Mouse (Mus musculus) limb, embryonic 13.5 days (tissue): ENCODE data around the gene Ralb. TPM values are rescaled to one million over a fixed set of nuclear protein-coding genes. Genes with fewer than 3 reads are reported as not detected.

Experiments
- ATAC-seq: fragments of 200-750 bp; cut with Nextera tagmentation; 2 replicates; pipeline ENCODE4 v1.8.0; 2017; ENCODE audit warnings: low read depth, moderate number of reproducible peaks, moderate TSS enrichment; ENCODE audit not compliant: low FRiP score
- H3K27ac ChIP-seq: fragments of 300-500 bp; sonication (generic); 2 replicates; pipeline ENCODE4 v1.5.1; 2015; ENCODE audit warnings: inconsistent platforms, mild to moderate bottlenecking, moderate library complexity
- H3K27me3 ChIP-seq: fragments of 300-500 bp; sonication (generic); 2 replicates; pipeline ENCODE4 v1.6.1; 2015; ENCODE audit warnings: mild to moderate bottlenecking, inconsistent platforms
- H3K36me3 ChIP-seq: fragments of 300-500 bp; sonication (generic); 2 replicates; pipeline ENCODE4 v1.6.1; 2015; ENCODE audit warnings: inconsistent platforms, mild to moderate bottlenecking, moderate library complexity
- H3K4me1 ChIP-seq: fragments of 300-500 bp; sonication (generic); 2 replicates; pipeline ENCODE4 v1.6.1; 2015; ENCODE audit warnings: inconsistent platforms
- H3K4me2 ChIP-seq: fragments of 300-500 bp; sonication (generic); replicated peaks from 2 replicates; pipeline ENCODE4 v1.6.1; 2015; ENCODE audit warnings: inconsistent platforms, mild to moderate bottlenecking, moderate library complexity
- H3K4me3 ChIP-seq: fragments of 300-500 bp; sonication (generic); 2 replicates; pipeline ENCODE4 v1.5.1; 2015; ENCODE audit warnings: moderate library complexity, mild to moderate bottlenecking, inconsistent platforms
- H3K9ac ChIP-seq: fragments of 300-500 bp; sonication (generic); 2 replicates; pipeline ENCODE4 v1.6.1; 2015; ENCODE audit warnings: mild to moderate bottlenecking, inconsistent platforms
- H3K9me3 ChIP-seq: fragments of 300-500 bp; sonication (generic); 2 replicates; pipeline ENCODE4 v1.6.1; 2016; ENCODE audit warnings: inconsistent platforms
- WGBS: fragments of 180-500 bp; shearing (Covaris S2); methylation state at CpG from one replicate; pipeline ENCODE4 v1.1.7; 2015; 5-methylcytosine and 5-hydroxymethylcytosine counted together
- polyA plus RNA-seq: library from polyadenylated mRNA; unstranded; fragments of >200 nt; fragmentation: Nextera tagmentation; extraction: Ambion mirVana; gene quantifications from 2 replicates; pipeline ENCODE4 v1.2.1, GENCODE M21; 2015

The Ralb gene
- polyA plus RNA-seq, result 128 and 129 TPM in 2 replicates

- H3K4me2 ChIP-seq, result peak within 1 kb of the TSS; percentile 79
- H3K27ac ChIP-seq, result 0 out of 2 replicates have a peak within 1 kb of the TSS, but pooled peaks have one; percentile 63
- H3K4me3 ChIP-seq, result peak within 1 kb of the TSS; percentile 74
- under 1% methylated on average over 57 of the region's 57 CpGs for WGBS
- H3K36me3 ChIP-seq, result peaks cover 16% of the 10 kb centered on the region
- peaks cover 4% of the 10 kb centered on the region; the same call in 1 of the 2 replicates for H3K9me3 ChIP-seq
- H3K4me1 ChIP-seq, result peaks cover 28% of the 10 kb centered on the region
- peak within 1 kb of the TSS; percentile 84 for H3K9ac ChIP-seq
- ATAC-seq, result peak; percentile 98
- H3K27me3 ChIP-seq, result no peaks in the 10 kb centered on the region
Measured at GRCm38 (mm10) chr1:119504260-119505062, at the start of gene Ralb. TSS of gene Ralb (minus strand) at chr1:119504794.

GRCm38 (mm10) chr1:119551651-119552050 lies 47.1 kb upstream of the Ralb start:
- WGBS, result 97% methylated on average over 1 of the region's 1 CpGs
- Histone ChIP-seq H3K4me2 (no peak overlapping the region), H3K9me3 (no peaks in the 10 kb centered on the region), H3K4me3 (no peak overlapping the region), H3K36me3 (peaks cover 12% of the 10 kb centered on the region; the same call in 1 of the 2 replicates), H3K9ac (no peak overlapping the region), H3K27ac (no peak overlapping the region), H3K27me3 (no peaks in the 10 kb centered on the region), H3K4me1 (no peaks in the 10 kb centered on the region)
- no peak for ATAC-seq

DNA sequence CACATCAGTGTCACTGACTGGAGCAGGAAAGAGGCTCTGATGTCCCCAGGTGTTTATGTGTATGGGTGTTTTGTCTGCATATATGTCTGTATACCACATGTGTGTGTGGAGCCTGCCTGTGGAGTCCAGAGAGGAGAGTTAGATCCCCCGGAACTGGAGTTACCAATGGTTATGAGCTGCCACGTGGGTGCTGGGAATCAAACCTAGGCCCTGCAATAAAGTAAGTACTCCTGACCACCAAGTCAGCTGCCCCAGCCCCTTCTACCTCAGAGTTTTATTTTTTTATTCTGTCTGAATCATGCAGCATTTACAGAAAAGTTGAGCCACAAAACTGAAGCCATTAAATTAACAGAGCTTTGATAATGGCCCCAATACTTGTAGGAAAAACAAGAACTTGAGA lies 45.5 kb upstream of the Ralb start:
- H3K27ac ChIP-seq, result no peak overlapping the region
- WGBS, result 86% methylated on average over 2 of the region's 2 CpGs
- no peak overlapping the region for H3K9ac ChIP-seq
- ATAC-seq, result no peak
- no peaks in the 10 kb centered on the region for H3K27me3 ChIP-seq
- no peaks in the 10 kb centered on the region for H3K9me3 ChIP-seq
- peaks cover 12% of the 10 kb centered on the region; the same call in 1 of the 2 replicates for H3K36me3 ChIP-seq
- no peak overlapping the region for H3K4me3 ChIP-seq
- no peaks in the 10 kb centered on the region for H3K4me1 ChIP-seq
- H3K4me2 ChIP-seq, result no peak overlapping the region

GRCm38 (mm10) chr1:119549327-119549689 lies 44.7 kb upstream of the Ralb start:
- Histone ChIP-seq H3K4me2 (no peak overlapping the region), H3K4me3 (no peak overlapping the region), H3K27me3 (no peaks in the 10 kb centered on the region), H3K27ac (no peak overlapping the region), H3K36me3 (peaks cover 8% of the 10 kb centered on the region; the same call in 1 of the 2 replicates), H3K4me1 (peaks cover 6% of the 10 kb centered on the region; the same call in 1 of the 2 replicates), H3K9ac (no peak overlapping the region), H3K9me3 (no peaks in the 10 kb centered on the region)
- WGBS, result 87% methylated on average over 7 of the region's 7 CpGs
- no peak for ATAC-seq

GRCm38 (mm10) chr1:119548668-119549326 lies 44.2 kb upstream of the Ralb start:
- no peak overlapping the region for H3K4me2 ChIP-seq
- H3K4me3 ChIP-seq, result no peak overlapping the region
- H3K27ac ChIP-seq, result no peak overlapping the region
- 71% methylated on average over 7 of the region's 7 CpGs for WGBS
- H3K9ac ChIP-seq, result no peak overlapping the region
- H3K36me3 ChIP-seq, result peaks cover 8% of the 10 kb centered on the region; the same call in 1 of the 2 replicates
- ATAC-seq, result no peak
- H3K9me3 ChIP-seq, result no peaks in the 10 kb centered on the region
- peaks cover 6% of the 10 kb centered on the region; the same call in 1 of the 2 replicates for H3K4me1 ChIP-seq
- no peaks in the 10 kb centered on the region for H3K27me3 ChIP-seq

GRCm38 (mm10) chr1:119546490-119546889 lies 41.9 kb upstream of the Ralb start:
- H3K27me3 ChIP-seq, result no peaks in the 10 kb centered on the region
- peaks cover 8% of the 10 kb centered on the region; the same call in 1 of the 2 replicates for H3K36me3 ChIP-seq
- no peak for ATAC-seq
- H3K27ac ChIP-seq, result no peak overlapping the region
- H3K4me2 ChIP-seq, result no peak overlapping the region
- H3K4me3 ChIP-seq, result no peak overlapping the region
- no peaks in the 10 kb centered on the region for H3K9me3 ChIP-seq
- no peak overlapping the region for H3K9ac ChIP-seq
- peaks cover 6% of the 10 kb centered on the region; the same call in 1 of the 2 replicates for H3K4me1 ChIP-seq
- WGBS, result 85% methylated on average over 3 of the region's 3 CpGs

- H3K27me3 ChIP-seq, result no peaks in the 10 kb centered on the region
- no peak overlapping the region for H3K4me3 ChIP-seq
- H3K9ac ChIP-seq, result no peak overlapping the region
- no peaks in the 10 kb centered on the region for H3K9me3 ChIP-seq
- no peak overlapping the region for H3K4me2 ChIP-seq
- 92% methylated on average over 4 of the region's 4 CpGs for WGBS
- H3K36me3 ChIP-seq, result peaks cover 8% of the 10 kb centered on the region; the same call in 1 of the 2 replicates
- H3K4me1 ChIP-seq, result peaks cover 6% of the 10 kb centered on the region; the same call in 1 of the 2 replicates
- H3K27ac ChIP-seq, result no peak overlapping the region
- no peak for ATAC-seq
Measured at GRCm38 (mm10) chr1:119545671-119546070, 41.1 kb upstream of the Ralb start.

DNA sequence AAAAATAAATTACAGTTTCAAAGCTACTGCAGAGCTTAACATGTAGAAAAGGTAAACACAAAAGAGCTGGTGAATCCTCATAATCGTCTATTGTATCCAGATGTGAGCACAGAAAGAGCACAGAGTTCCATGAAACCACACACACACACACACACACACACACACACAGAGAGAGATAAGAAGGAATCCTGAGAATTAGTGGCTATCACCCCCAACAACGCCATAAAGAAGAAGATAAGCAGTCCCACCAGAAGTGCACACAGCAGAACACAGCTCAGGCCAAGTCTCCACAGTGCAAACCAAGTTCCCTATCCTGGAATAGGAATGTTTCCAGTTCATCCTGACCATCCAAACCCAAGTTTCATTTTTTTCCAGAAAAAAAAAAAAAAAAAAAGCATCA lies 40.6 kb upstream of the Ralb start:
- no peaks in the 10 kb centered on the region for H3K9me3 ChIP-seq
- no peak overlapping the region for H3K9ac ChIP-seq
- 58% methylated on average over 2 of the region's 2 CpGs for WGBS
- no peak overlapping the region for H3K27ac ChIP-seq
- H3K4me3 ChIP-seq, result no peak overlapping the region
- H3K4me1 ChIP-seq, result peaks cover 6% of the 10 kb centered on the region; the same call in 1 of the 2 replicates
- no peak for ATAC-seq
- peaks cover 8% of the 10 kb centered on the region; the same call in 1 of the 2 replicates for H3K36me3 ChIP-seq
- no peaks in the 10 kb centered on the region for H3K27me3 ChIP-seq
- H3K4me2 ChIP-seq, result no peak overlapping the region

- no peak for ATAC-seq
- H3K4me1 ChIP-seq, result peaks cover 6% of the 10 kb centered on the region; the same call in 1 of the 2 replicates
- H3K27me3 ChIP-seq, result no peaks in the 10 kb centered on the region
- WGBS, result 57% methylated on average over 5 of the region's 5 CpGs
- H3K27ac ChIP-seq, result no peak overlapping the region
- no peak overlapping the region for H3K4me3 ChIP-seq
- H3K36me3 ChIP-seq, result peaks cover 4% of the 10 kb centered on the region; the same call in 1 of the 2 replicates
- H3K9me3 ChIP-seq, result no peaks in the 10 kb centered on the region
- no peak overlapping the region for H3K9ac ChIP-seq
- H3K4me2 ChIP-seq, result no peak overlapping the region
Measured at GRCm38 (mm10) chr1:119544611-119545155, 40.1 kb upstream of the Ralb start.

DNA sequence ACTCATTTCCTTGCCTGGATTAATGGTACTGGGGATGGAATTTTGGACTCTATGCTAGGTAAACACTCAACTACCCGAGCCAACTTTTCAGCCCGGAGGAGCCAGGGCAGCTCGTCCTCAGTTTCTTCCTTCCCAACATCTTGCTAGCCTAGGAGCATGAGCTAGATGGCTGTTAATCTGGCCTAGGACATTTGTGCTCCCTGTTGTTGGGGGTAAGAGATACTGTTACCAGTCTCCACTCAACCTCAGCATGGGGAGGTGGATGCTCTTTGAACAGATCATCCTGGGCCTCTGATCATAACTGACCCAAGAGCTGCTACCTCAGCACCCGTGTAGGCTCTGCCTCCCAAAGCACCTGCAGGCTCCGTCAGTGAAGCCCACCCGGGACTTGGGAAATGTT lies 38.7 kb upstream of the Ralb start:
- H3K9me3 ChIP-seq, result no peaks in the 10 kb centered on the region
- no peak overlapping the region for H3K9ac ChIP-seq
- H3K4me2 ChIP-seq, result no peak overlapping the region
- ATAC-seq, result no peak
- H3K4me1 ChIP-seq, result peaks cover 6% of the 10 kb centered on the region; the same call in 1 of the 2 replicates
- no peaks in the 10 kb centered on the region for H3K27me3 ChIP-seq
- WGBS, result 91% methylated on average over 6 of the region's 6 CpGs
- no peak overlapping the region for H3K4me3 ChIP-seq
- H3K36me3 ChIP-seq, result peaks cover 4% of the 10 kb centered on the region; the same call in 1 of the 2 replicates
- H3K27ac ChIP-seq, result no peak overlapping the region

DNA sequence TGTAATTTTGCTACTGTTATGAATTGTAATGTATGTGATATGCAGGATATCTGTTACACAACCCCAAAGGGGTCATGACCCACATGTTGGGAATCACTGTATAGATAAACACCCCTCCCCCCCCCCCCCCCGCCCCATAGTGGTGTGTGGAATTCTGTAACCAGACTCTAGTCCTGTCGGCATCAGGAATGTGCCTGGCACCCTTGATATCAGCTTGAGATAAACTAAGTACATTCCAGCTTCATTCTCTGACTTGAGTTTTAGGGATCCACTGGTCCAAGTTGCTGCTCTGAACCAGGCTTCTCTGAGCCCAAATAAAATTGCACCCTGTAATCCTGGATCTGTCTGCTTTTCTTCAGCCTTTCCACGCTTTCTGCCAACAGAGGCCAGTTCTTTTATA lies 37.0 kb upstream of the Ralb start:
- peak; percentile 49 for ATAC-seq
- 52% methylated on average over 3 of the region's 3 CpGs for WGBS
- Histone ChIP-seq H3K4me2 (no peak overlapping the region), H3K27me3 (no peaks in the 10 kb centered on the region), H3K4me3 (no peak overlapping the region), H3K9ac (no peak overlapping the region), H3K27ac (no peak overlapping the region), H3K36me3 (no peaks in the 10 kb centered on the region), H3K4me1 (peaks cover 6% of the 10 kb centered on the region; the same call in 1 of the 2 replicates), H3K9me3 (no peaks in the 10 kb centered on the region)
